Mouse (Mus musculus): ENCODE results near the gene Btn2a2.

Gene Btn2a2

DNA sequence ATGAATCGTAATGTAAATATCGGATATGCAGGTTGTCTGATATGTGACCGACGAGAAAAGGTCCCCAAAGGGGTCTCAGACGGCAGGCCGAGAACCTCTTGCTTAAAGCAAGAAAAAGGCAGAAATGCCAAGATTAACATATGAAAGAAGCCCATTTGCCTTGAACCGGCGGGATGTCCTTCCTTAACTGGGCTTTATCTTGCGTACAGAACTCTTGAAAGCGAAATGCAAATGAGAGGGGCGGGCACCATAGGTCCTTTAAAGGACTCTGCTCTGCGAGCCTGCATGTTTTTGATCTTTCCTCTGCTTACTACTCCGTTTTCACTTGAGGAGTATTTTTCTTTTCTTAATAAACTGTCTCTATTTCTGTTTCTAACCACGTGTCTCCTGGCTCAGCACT is 3.3 kb upstream of the Btn2a2 start:
- DNase-seq = no peak

DNA sequence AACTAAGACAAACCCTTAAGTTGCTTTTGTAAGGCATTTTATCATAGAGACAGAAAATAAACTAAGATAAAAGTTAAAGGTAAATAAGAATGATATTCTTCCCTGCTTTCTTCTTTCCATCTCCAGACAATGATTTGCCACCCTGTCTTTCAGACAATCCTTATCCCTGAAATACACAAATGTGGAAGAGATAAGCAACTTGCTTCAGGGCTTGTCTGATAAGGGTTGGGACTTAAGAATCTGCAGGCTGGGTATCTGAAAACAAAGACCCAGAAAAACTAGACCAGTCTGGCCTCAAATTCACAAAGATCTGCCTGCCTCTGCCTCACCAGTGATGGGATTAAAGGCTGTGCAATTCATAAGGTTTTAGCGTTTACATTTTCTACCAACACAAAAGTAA is 2.6 kb upstream of the Btn2a2 start:
- DNase-seq = no peak

DNA sequence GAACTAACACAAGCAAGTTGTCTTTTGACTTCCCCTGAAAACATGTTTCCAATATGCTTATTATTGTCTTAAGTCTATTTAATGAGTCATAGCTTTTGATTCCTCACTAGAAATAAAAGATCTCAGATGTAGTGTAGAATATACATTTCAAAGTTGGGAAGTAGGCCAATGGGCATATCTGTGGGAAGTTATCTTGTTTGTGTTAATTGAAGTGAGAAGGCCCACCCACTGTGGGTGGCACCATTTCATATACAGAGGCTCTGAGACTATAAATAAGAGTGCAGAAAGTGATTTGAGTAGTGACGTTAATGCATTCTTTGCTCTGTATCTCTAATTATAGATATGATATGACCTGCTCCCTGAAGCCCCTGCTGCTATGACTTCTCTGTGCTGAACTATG is 2.2 kb upstream of the Btn2a2 start:
- DNase-seq = no peak

DNA sequence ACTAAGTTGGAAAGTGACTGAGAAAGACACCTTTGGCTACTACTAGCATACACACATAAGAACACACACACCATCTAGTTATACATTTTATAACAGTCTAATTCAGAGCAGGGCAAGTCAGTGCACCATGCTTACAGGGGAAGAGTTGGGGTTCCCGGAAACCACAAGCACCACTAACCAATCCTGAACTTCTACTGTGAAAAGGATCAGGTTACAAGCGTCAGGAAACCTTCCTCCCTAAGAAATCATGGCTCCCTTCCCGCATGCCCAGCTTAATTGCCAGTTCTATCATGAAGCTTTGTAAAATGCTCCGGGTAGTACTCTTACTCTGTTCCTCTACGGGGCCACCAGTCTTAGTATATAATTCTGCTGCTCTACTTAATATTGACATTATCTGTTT is 3.4 kb downstream of the Btn2a2 start:
- no peak for DNase-seq

DNA sequence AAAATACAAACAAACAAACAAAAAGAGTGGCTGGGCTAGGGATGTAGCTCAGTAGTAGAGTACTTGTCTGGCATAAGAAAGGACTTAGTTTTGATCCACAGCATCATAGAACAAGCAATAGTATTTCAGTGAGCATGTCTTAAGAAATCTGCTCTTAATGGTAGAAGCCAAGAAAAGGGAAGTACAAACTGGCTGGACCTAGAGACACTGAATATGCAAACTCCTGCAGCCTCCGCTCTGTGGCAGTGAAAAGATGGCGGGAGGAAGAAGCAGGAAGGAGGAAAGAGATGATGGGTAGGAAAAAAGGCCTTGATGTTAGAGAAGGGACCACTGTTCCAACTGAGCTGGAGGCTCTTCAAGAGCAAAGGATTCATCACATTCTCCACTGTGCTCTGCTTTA is 5.5 kb downstream of the Btn2a2 start:
- DNase-seq = no peak

DNA sequence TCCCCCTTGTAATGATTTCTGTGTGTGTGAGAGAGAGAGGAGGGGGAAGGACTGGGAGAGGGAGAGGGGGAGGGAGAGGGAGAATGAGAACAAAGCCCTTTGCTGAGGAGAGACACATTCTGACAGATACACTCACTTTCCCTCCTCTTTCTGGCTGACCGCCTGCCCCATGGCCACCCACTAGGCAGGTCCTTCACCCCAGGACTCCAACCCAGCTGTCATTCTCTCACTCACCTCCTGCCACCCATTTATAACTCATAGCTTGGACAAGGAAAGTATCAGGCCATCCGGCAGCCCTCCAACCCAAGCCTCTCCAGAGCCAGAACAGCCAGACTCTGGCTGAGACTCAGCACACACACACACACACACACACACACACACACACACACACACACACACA is 13.0 kb downstream of the Btn2a2 start:
- DNase-seq = no peak

DNA sequence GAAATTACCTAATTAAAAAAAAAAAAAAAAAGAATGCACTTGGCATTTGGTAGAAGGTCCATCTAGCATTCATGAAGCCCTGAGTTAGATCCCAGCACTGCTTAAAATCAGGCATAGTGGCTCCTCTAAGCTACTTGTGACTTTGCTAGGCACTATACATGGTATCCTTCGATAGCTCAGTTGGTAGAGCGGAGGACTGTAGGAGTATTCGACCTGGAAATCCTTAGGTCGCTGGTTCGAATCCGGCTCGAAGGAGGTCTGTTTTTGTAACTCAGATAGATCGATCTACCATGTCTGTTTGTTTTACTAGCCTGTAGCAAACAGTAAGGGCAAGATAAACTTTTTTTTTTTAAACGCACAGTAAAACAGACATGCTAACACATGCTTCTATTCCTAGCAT is 21.7 kb downstream of the Btn2a2 start:
- peak; percentile 58 to 81 for DNase-seq

DNA sequence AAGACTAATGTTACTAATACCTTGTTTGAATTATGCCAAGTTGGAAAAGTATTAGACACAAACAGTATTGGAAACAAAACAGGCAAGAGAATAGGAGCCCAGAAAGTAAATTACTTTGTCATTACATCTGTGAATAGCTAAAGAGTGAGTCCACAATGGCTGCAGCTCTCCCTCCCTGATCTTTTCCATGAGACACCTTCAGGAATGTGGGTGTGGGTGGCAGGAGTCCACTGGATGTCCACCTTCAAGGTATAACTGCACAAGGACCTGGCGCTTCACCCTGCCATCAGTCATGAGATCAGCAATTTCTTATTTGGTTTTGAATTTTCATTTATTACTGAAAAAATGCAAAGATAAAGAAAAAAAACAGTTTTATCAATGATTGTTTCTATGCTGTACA is 22.4 kb downstream of the Btn2a2 start:
- DNase-seq = no peak

DNA sequence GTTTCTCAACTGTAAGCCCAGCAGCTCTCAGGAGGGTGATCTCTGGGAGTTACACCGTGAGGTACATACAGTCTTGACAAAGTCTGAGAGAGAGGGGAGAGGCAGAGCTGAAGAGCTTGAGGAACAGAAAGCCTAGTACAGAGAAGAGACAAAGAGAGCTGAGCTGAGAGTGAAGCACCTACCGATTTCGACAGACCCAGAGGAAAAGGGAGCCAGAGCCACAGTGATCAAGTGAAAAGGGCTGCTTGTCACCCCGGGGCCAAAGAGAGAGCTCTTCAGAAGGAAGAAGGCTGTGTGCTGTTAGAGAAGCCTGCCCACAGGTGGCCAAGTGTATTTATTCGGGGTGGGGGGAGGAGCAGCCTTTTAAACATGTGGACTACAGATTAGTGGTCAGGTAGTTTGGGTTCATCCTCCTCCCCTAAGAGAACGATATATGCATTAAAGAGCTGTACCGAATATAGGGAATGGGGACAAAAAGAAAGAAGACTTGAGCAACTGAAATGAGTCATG is 23.0 kb downstream of the Btn2a2 start, which contains the start of gene Btn1a1:
Gene Btn1a1 (minus strand): TSS at position 302 of the 510 bp plus-strand sequence.
- DNase-seq = no peak

DNA sequence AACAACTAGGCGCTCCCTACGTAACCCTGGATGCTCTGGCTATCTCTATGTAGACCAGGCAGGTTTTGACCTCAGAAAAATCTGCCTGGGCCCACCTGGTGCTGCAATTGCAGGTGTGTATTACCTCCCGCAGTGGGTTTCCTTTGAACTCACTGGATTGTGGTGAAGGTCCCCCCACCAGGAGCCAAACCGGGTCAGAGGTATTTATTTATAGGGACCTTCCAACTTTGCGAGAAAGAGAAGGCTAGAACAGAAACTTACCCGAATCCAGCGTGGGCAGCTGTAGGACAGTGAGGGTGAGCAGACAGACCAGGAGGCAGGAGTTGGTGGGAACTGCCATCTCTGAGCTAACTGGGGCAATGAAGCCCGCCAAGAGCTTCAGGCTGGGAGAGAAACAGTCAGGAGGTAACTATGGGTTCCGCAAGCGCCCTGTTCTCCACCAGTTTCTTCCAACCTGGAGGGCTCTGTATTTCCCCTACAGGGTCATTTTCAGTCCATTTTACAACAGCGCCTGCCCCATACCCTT is 23.8 kb downstream of the Btn2a2 start:
- no peak for DNase-seq

DNA sequence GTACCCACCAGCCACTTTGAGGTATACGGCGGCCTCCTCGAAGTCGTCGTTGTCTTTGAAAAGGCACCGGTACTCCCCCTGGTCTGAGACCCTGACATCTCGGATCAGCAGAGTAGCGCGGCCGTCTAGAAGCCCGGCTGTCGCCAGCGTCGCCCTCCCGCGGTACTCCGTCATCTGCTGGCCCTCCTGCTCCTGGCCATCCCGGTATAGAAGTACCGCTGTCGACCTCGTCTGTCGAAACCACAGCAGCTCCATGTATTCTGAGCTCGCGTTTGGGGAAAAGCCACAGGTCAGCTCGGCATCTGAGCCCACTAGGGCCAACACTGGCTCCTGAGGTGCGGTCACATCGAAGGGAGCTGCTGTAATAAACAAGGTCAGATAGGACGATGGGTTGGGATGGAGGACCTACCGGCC is 24.4 kb downstream of the Btn2a2 start:
- no peak for DNase-seq

DNA sequence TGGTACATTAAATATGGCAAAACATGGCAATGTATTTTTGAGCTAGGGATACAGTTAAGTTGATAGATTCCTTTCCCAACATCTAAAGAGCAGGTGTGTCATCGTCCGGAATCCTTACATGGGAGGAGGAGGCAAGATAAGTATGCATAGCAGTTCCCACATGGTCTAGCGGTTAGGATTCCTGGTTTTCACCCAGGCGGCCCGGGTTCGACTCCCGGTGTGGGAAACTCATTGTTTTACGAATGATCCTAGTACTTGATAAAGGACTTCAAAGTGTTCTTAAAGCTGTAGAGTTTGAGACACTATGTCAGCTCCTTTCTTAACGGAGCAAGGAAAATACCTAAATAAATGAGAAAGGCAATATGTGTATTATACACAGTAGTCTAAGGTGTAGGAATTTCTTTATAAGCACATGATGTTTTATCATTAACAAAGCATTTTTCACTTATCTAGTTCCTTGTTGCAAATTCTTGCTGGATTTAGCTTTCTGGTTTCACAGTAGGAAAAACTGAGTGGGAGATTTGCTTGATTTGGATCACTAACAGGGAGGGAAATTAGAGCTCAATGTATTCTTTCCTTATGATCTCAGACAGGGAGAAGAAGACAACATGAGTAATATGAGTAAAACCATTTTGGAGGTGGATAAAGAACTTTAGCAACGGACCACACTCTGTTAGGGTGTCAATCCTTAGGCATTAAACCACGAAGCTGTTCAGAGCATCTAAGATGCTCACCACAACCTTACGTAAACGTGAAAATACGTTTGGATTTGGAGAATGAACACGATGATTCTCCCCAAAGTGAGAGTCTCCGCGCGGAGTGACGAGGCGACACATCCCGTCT is 25.1 kb downstream of the Btn2a2 start:
- peak; percentile 38 to 70 for DNase-seq

DNA sequence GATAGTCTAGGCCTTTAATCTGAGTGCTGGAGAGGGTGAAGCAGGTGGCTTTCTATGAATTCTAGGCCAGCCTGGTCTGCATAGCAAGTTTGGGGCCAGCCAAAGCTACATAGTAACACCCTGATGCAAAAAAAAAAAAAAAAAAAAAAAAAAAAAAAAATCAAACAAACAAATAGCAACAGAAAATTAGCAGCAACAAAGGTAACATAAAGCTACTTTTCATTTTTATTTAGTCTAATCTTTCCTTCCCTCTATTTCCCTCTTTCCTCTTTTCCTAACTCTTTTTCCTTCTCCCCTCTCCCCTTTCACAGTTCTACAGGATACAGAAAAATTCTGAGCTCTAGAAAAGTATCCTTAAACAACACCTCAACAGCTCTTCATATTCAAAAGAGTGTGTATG is 26.0 kb downstream of the Btn2a2 start:
- no peak for DNase-seq

DNA sequence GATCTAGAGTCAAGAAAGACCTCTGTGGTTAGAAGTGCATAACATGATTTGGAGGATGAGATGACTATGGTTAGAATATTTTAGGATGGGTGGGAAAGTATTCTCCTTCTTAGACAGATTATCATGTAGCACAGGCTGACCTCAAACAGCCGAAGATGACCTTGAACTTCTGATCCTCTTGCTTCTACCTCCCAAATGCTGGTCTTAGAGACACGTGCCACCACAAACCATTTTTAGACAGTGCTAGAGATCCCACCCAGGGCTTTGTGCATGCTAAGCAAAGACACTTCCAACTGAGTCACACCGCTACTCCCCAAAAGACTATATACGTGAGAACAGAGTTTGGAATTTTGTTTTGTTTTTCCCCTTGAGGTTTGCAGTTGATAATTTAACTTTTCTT is 26.6 kb downstream of the Btn2a2 start:
- no peak for DNase-seq

DNA sequence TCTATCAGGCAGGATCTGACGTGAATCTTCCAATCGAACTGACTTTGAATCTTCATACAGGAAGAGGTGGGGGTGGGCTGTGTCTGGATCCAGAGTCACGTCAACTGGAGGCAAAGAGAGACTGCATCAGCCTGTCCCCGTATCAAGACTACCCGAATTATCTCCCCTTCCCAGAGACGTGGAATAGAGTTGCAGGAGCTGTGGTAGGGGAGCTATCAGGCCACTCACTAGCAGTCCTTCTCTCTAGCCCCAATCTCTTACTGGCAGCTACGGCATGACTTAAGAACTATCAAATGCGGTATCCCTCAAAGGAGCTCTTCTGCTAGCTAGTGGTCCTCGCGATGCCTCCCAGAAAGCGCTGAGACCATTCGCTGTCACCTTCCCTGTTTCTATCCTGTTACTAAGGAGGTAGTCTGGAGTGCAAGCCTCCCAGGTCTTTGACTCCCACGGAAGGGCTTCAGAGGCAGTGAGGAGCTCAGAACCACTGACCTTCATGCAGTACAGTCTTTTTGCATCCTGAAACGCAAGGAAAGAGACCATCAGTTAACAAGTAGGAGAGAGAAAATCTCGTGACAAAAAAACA is 29.3 kb downstream of the Btn2a2 start:
- DNase-seq = no peak

DNA sequence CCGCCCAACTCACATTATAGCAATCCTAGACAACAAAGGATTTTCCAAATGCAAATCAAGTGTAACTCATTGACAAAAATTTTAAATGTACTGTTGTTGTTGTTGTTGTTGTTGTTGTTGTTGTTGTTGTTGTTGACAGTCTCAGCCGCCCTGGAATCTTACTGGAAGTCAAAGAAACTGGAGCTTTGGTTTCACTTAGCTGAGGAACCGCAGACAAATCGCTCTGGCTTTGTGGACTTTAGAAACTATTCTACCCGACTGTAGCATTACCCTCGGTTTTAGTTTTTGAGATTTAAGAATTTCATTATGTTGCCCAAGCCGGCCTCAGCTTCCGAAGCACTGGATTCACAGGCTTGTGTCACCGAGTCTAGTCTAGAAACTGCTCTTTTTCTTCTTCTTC is 34.7 kb downstream of the Btn2a2 start:
- no peak for DNase-seq

DNA sequence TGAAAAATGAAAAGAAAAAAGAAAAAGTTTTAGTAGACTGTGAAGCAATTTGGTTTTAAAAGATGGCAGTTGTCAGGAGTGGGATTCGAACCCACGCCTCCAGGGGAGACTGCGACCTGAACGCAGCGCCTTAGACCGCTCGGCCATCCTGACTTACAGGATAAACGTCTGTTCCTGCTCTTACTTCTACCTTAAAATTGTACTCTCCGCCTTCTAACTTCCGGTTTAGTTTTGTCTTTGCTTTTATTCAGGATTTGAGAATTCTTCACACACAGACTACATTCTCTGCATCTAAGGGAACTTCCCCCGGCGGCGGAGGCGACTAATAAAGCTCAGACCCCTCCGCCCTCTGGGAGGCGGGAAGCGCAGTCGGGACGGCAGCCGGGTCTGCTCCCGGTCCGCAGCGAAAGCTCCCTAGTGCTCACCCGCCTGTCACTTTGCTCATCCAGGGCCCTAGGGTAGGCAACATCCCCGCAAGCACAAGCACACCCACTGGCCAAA is 35.2 kb downstream of the Btn2a2 start:
- peak; percentile 84 to 87 for DNase-seq

DNA sequence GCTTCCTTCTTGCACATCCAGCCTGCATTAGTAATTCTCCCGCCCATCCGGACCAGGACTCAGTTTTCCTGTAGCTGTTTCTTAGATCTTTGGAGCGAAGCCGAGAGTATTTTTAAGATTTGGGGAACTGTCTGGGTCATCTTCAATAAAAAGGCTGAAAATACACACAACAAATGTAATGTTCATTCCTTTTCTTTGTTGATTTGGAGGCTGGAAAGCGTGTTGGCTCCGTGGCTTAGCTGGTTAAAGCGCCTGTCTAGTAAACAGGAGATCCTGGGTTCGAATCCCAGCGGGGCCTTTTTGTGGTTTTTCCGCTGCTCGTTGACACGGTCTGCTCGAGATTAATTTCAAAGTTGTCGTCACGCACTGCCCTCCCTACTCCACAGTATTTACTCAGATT is 38.3 kb downstream of the Btn2a2 start:
- peak; percentile 80 to 94 for DNase-seq

DNA sequence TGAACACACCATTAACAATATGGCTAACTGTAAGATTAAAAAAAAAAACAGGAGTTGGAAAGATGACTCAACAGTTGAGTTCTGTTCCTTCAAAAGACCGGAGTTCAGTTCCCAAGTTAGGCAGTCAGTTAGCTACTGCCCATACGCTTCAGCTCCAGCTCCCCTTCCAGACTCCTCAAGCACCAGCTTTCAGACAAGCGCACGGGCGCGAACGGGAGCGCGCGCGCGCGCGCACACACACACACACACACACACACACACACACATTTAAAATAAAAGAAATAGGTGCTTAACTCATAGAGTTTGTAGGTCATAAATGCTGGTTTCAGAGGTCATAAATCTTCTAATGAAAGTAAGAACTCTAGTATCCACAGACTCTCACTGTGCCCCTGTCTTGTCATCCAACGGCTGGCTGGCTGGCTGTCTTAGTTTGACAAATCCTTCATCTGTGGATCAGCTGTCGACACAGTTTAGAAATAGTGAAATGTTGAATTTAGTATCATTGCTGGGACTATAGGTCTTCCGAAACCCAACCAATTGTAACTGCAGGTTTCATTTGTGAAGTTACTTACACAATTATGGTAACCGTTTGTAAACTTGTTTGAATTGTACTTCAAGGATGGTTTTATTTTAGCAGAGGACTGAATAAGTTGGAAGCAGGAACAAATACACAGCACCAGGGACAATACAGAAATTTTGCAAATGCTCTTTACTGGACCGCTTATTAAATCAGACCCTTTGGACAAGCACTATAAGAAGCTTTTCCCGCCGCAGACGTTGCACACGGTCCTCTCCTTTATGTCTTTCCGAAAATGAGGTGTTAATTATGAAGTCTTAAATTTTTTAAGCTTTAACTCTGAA is 39.2 kb downstream of the Btn2a2 start:
- peak in 1 of 2 experiments; percentile 30 for DNase-seq

DNA sequence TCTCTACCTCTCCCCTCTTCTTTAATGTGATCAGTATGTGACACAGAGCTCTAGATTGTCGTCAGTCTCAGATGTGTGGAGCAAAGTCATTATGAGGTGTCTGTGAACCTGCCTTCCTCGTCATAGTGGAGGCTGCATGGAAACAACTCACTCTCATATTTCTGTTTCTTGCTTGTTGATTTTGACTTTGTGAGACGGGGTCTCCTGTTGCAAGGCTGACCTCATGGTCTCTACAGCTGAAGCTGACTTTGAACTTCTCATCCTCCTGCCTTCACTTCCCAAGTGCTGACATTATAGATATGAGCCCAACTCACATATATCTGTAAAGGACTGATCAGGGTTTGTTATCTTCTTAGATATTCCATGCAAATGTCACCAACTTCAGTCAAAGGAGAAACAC is 39.9 kb downstream of the Btn2a2 start:
- DNase-seq = no peak

DNA sequence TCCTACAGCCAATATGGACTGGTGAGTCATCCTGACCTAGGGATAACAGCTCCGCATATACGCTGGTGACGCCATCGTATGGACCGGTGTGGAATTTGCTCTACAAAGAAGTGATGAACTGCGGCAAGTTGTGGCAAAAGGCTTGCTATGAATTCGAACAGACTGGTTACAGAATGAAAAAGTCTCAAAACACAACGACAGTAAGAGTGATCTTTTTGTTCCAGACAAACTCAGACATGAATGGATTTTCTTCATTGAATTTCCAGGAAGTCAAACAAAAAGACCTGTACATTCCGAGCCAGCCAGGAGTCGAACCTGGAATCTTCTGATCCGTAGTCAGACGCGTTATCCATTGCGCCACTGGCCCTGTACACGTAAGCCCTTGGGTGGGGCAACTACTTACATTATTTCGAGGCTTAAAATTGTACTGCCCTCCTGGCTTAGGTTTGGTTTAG is 42.1 kb downstream of the Btn2a2 start:
- DNase-seq = peak; percentile 79 to 92

DNA sequence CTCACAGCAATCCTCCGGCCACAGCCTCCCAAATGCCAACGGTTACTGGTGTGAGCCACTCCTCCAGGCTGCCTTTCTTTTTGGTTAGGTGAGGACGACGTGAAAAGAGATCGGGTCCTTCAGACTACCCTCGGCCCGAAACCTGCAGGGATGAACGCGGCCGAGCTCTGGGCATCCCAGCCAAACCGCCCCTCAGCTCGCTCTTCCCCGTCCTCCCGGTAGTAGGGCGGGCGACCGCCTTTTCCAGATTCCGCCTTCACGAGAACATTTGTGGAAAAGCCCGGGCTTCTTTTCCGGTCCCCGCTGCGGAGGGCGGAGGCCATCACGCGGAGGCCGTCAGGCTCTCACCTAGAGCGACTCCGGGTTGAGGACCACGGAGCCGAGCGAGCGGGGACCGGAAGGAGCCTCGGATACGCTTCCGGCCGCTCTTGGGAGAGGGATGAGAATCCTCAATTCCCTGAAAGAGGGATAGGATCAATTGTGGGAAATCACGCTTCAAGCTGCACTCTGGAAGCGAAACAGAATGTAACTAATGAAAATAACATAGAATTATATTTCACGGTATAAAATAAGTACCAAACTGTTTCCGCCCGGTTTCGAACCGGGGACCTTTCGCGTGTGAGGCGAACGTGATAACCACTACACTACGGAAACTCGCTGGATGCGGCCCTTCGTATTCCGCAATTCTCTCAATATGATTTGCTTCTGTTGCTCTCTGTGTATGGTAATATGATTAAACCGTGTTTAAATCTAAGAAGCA is 42.9 kb downstream of the Btn2a2 start:
- peak; percentile 86 to 95 for DNase-seq
